Mouse (Mus musculus): ENCODE measurements around the gene Pde7b. TPM values are rescaled to one million over a fixed set of nuclear protein-coding genes. Genes with fewer than 3 reads are reported as not detected.

Gene Pde7b
- polyA plus RNA-seq, 1 experiment = 1.6 TPM

DNA sequence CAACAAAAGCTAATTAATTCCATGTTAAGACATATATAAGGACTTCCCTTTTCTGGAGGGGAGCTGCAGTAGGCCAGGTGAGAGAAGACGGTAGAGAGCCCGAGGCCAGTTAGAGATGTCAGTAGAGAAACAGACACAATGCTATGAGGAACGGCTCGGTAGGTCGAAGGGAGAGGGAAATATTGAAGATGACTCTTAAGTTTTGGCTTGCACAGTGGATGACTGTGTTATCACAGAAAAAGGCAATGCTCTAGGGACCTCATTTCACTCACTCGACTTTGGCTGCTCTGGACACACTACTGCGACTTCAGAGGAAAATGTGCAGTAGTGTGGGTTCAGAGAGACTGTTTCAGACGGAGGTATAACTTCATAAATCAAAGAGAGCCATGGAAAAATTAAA is 234.6 kb downstream of the Pde7b start:
- DNase-seq = no peak
- Histone ChIP-seq H3K27ac (ENCODE audit: control insufficient read depth, insufficient read depth, low read length) (no peak overlapping the region), H3K36me3 (ENCODE audit: control insufficient read depth, insufficient read depth, low read length) (no peaks in the 10 kb centered on the region), H3K27me3 (ENCODE audit: control insufficient read depth, insufficient read depth, low read length) (no peaks in the 10 kb centered on the region), H3K4me1 (replicated peaks; ENCODE audit: control insufficient read depth, insufficient read depth, low read length) (no peaks in the 10 kb centered on the region), H3K4me3 (ENCODE audit: control insufficient read depth, insufficient read depth, low read length) (no peak overlapping the region)
- TF ChIP-seq POLR2A (IDR thresholded peaks at IDR 0.05; ENCODE audit: control insufficient read depth, extremely low read depth, insufficient read depth, low read length, poor library complexity) (no peak), CTCF (IDR thresholded peaks at IDR 0.05; ENCODE audit: borderline replicate concordance, control insufficient read depth, extremely low read depth, insufficient read depth, low read length, poor library complexity) (no peak)
- WGBS = 72% methylated on average over 8 of the region's 8 CpGs

- TF ChIP-seq CTCF (IDR thresholded peaks at IDR 0.05; ENCODE audit: borderline replicate concordance, control insufficient read depth, extremely low read depth, insufficient read depth, low read length, poor library complexity) (no peak), POLR2A (IDR thresholded peaks at IDR 0.05; ENCODE audit: control insufficient read depth, extremely low read depth, insufficient read depth, low read length, poor library complexity) (no peak)
- no peak for DNase-seq
- Histone ChIP-seq H3K4me3 (ENCODE audit: control insufficient read depth, insufficient read depth, low read length) (no peak overlapping the region), H3K36me3 (ENCODE audit: control insufficient read depth, insufficient read depth, low read length) (no peaks in the 10 kb centered on the region), H3K27me3 (ENCODE audit: control insufficient read depth, insufficient read depth, low read length) (no peaks in the 10 kb centered on the region), H3K27ac (ENCODE audit: control insufficient read depth, insufficient read depth, low read length) (no peak overlapping the region), H3K4me1 (replicated peaks; ENCODE audit: control insufficient read depth, insufficient read depth, low read length) (no peaks in the 10 kb centered on the region)
- 92% methylated on average over 19 of the region's 19 CpGs for WGBS
Measured at GRCm38 (mm10) chr10:20486461-20487253, 238.2 kb downstream of the Pde7b start.

DNA sequence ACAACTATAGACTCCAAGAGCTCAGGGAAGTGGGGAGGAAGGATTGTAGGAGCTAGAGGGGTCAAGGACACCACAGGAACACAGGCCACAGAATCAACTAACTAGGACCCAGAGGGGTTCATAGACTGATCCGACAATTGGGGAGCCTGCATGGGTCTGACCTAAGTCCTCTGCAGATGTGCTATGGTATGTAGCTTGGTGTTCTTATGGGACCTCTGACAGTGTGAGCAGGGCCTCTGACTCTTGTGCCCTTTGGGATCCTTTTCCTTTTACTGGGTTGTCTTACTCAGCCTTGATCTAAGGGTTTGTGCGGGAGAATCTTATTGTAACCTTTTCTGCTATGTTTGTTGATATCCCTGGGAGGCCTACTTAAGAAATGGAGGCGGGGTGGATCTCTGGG is 239.1 kb downstream of the Pde7b start:
- no peak for TF ChIP-seq POLR2A (IDR thresholded peaks at IDR 0.05; ENCODE audit: control insufficient read depth, extremely low read depth, insufficient read depth, low read length, poor library complexity)
- H3K27ac ChIP-seq (ENCODE audit: control insufficient read depth, insufficient read depth, low read length) = no peak overlapping the region
- no peak overlapping the region for H3K4me3 ChIP-seq (ENCODE audit: control insufficient read depth, insufficient read depth, low read length)
- DNase-seq = no peak
- WGBS = 96% methylated on average over 3 of the region's 3 CpGs
- H3K4me1 ChIP-seq (replicated peaks; ENCODE audit: control insufficient read depth, insufficient read depth, low read length) = no peaks in the 10 kb centered on the region
- H3K36me3 ChIP-seq (ENCODE audit: control insufficient read depth, insufficient read depth, low read length) = no peaks in the 10 kb centered on the region
- H3K27me3 ChIP-seq (ENCODE audit: control insufficient read depth, insufficient read depth, low read length) = no peaks in the 10 kb centered on the region

DNA sequence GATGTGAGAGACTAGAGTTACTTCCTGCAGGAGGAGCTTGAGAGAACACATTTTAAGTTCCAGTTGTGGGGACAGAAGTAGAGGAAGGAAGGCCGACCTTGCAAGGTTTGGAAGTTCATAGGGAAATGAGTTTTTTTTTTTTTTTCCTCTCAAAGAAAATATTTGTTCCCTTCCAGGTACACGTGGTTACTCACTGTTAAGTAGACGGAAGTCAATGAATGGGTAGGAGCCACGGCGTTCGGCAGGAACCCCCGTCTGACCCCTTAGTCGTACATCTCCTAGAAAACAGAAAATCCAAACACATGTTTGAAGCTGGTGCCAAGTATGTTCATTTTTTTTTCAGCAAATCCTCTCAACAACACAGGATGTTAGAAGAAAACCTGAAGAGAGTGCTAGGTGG is 245.4 kb downstream of the Pde7b start:
- no peak for DNase-seq
- H3K36me3 ChIP-seq (ENCODE audit: control insufficient read depth, insufficient read depth, low read length) = no peaks in the 10 kb centered on the region
- no peak for TF ChIP-seq CTCF (IDR thresholded peaks at IDR 0.05; ENCODE audit: borderline replicate concordance, control insufficient read depth, extremely low read depth, insufficient read depth, low read length, poor library complexity)
- TF ChIP-seq POLR2A (IDR thresholded peaks at IDR 0.05; ENCODE audit: control insufficient read depth, extremely low read depth, insufficient read depth, low read length, poor library complexity) = no peak
- H3K4me1 ChIP-seq (replicated peaks; ENCODE audit: control insufficient read depth, insufficient read depth, low read length) = no peaks in the 10 kb centered on the region
- H3K27me3 ChIP-seq (ENCODE audit: control insufficient read depth, insufficient read depth, low read length) = no peaks in the 10 kb centered on the region
- H3K27ac ChIP-seq (ENCODE audit: control insufficient read depth, insufficient read depth, low read length) = no peak overlapping the region
- no peak overlapping the region for H3K4me3 ChIP-seq (ENCODE audit: control insufficient read depth, insufficient read depth, low read length)
- 89% methylated on average over 8 of the region's 8 CpGs for WGBS

- Histone ChIP-seq H3K27ac (ENCODE audit: control insufficient read depth, insufficient read depth, low read length) (no peak overlapping the region), H3K27me3 (ENCODE audit: control insufficient read depth, insufficient read depth, low read length) (no peaks in the 10 kb centered on the region), H3K4me1 (replicated peaks; ENCODE audit: control insufficient read depth, insufficient read depth, low read length) (no peaks in the 10 kb centered on the region), H3K4me3 (ENCODE audit: control insufficient read depth, insufficient read depth, low read length) (no peak overlapping the region), H3K36me3 (ENCODE audit: control insufficient read depth, insufficient read depth, low read length) (no peaks in the 10 kb centered on the region)
- no peak for TF ChIP-seq CTCF (IDR thresholded peaks at IDR 0.05; ENCODE audit: borderline replicate concordance, control insufficient read depth, extremely low read depth, insufficient read depth, low read length, poor library complexity)
- no peak for TF ChIP-seq POLR2A (IDR thresholded peaks at IDR 0.05; ENCODE audit: control insufficient read depth, extremely low read depth, insufficient read depth, low read length, poor library complexity)
- 71% methylated on average over 8 of the region's 8 CpGs for WGBS
- DNase-seq = no peak
Measured at GRCm38 (mm10) chr10:20478456-20478855, 246.4 kb downstream of the Pde7b start.

- no peaks in the 10 kb centered on the region for H3K36me3 ChIP-seq (ENCODE audit: control insufficient read depth, insufficient read depth, low read length)
- no peak overlapping the region for H3K4me3 ChIP-seq (ENCODE audit: control insufficient read depth, insufficient read depth, low read length)
- peaks cover 2% of the 10 kb centered on the region for H3K4me1 ChIP-seq (replicated peaks; ENCODE audit: control insufficient read depth, insufficient read depth, low read length)
- 94% methylated on average over 7 of the region's 7 CpGs for WGBS
- no peak for TF ChIP-seq CTCF (IDR thresholded peaks at IDR 0.05; ENCODE audit: borderline replicate concordance, control insufficient read depth, extremely low read depth, insufficient read depth, low read length, poor library complexity)
- TF ChIP-seq POLR2A (IDR thresholded peaks at IDR 0.05; ENCODE audit: control insufficient read depth, extremely low read depth, insufficient read depth, low read length, poor library complexity) = no peak
- H3K27me3 ChIP-seq (ENCODE audit: control insufficient read depth, insufficient read depth, low read length) = no peaks in the 10 kb centered on the region
- no peak for DNase-seq
- H3K27ac ChIP-seq (ENCODE audit: control insufficient read depth, insufficient read depth, low read length) = no peak overlapping the region
Measured at GRCm38 (mm10) chr10:20474831-20475230, 250.0 kb downstream of the Pde7b start.

- WGBS = 76% methylated on average over 9 of the region's 9 CpGs
- H3K27ac ChIP-seq (ENCODE audit: control insufficient read depth, insufficient read depth, low read length) = no peak overlapping the region
- no peaks in the 10 kb centered on the region for H3K27me3 ChIP-seq (ENCODE audit: control insufficient read depth, insufficient read depth, low read length)
- H3K36me3 ChIP-seq (ENCODE audit: control insufficient read depth, insufficient read depth, low read length) = no peaks in the 10 kb centered on the region
- no peak for DNase-seq
- H3K4me1 ChIP-seq (replicated peaks; ENCODE audit: control insufficient read depth, insufficient read depth, low read length) = peaks cover 2% of the 10 kb centered on the region
- no peak overlapping the region for H3K4me3 ChIP-seq (ENCODE audit: control insufficient read depth, insufficient read depth, low read length)
- TF ChIP-seq CTCF (IDR thresholded peaks at IDR 0.05; ENCODE audit: borderline replicate concordance, control insufficient read depth, extremely low read depth, insufficient read depth, low read length, poor library complexity) (no peak), POLR2A (IDR thresholded peaks at IDR 0.05; ENCODE audit: control insufficient read depth, extremely low read depth, insufficient read depth, low read length, poor library complexity) (no peak)
Measured at GRCm38 (mm10) chr10:20474036-20474435, 250.8 kb downstream of the Pde7b start.

Measured in thymus, adult 2 months (tissue).